Mouse (Mus musculus) limb, embryonic 10.5 days (tissue): Measurements from ENCODE around the gene St3gal3. TPM values are rescaled to one million over a fixed set of nuclear protein-coding genes. Genes with fewer than 3 reads are reported as not detected.

Source experiments
- DNase-seq: peaks from one replicate; pipeline ENCODE4 v3.0.0-alpha.2; 2017; ENCODE audit warnings: low spot score
- H3K27ac ChIP-seq: fragments of 300-500 bp; sonication (generic); 2 replicates; pipeline ENCODE4 v1.5.1; 2016; ENCODE audit warnings: mild to moderate bottlenecking
- H3K27me3 ChIP-seq: fragments of 300-500 bp; sonication (generic); 2 replicates; pipeline ENCODE4 v1.6.1; 2016; ENCODE audit warnings: low read depth, mild to moderate bottlenecking; ENCODE audit not compliant: poor library complexity, severe bottlenecking
- H3K36me3 ChIP-seq: fragments of 300-500 bp; sonication (generic); 2 replicates; pipeline ENCODE4 v1.6.1; 2016; ENCODE audit warnings: mild to moderate bottlenecking, moderate library complexity
- H3K4me1 ChIP-seq: fragments of 300-500 bp; sonication (generic); 2 replicates; pipeline ENCODE4 v1.6.1; 2016
- H3K4me3 ChIP-seq: fragments of 300-500 bp; sonication (generic); 2 replicates; pipeline ENCODE4 v1.5.1; 2016; ENCODE audit warnings: mild to moderate bottlenecking, moderate library complexity
- H3K9me3 ChIP-seq: fragments of 300-500 bp; sonication (generic); replicated peaks from 2 replicates; pipeline ENCODE4 v1.6.1; 2016; ENCODE audit warnings: mild to moderate bottlenecking
- WGBS: fragments of 180-500 bp; shearing (Covaris S2); methylation state at CpG from one replicate; pipeline ENCODE4 v1.1.7; 2016; 5-methylcytosine and 5-hydroxymethylcytosine counted together
- polyA plus RNA-seq: library from polyadenylated mRNA; unstranded; fragments of >200 nt; fragmentation: Nextera tagmentation; extraction: Ambion mirVana; gene quantifications from 2 replicates; pipeline ENCODE4 v1.2.1, GENCODE M21; 2016

St3gal3 gene
- polyA plus RNA-seq, 1 experiment from 2014 or later, result 7.2 TPM

DNA sequence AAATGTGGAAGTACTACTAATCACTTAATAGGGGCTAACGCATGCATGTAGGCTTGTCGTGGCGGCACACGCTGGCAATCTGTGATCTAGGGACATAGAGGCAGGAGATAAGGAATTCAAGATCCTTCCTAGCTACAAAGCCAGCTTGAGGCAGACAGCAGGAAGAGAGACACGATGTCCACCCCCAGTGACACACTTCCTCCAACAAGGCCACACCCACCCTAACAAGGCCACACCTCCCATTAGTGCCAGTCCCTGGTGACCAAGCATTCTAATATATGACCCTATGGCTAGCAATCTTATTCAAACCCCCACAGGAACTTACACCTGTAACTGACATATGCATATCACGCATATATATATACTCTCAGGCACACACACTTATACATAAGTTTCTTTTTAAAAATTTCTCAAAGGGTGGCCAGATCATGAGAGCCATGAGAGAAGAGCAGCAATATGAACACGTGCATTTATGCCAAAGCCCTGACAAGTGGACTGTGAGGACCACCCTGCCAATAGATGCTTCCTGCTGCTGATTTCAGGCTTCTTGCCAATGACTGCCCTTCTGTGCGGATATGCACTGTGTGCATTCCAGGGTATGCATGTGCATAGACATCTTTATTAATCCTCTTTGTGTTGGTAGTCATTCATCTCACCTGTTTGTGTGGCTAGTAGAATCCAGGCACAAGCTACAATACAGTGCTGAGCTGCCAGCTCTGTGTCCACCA lies 34.9 kb downstream of the St3gal3 start:
- no peaks in the 10 kb centered on the region for H3K4me1 ChIP-seq
- peaks cover 10% of the 10 kb centered on the region for H3K36me3 ChIP-seq
- no peak overlapping the region for H3K4me3 ChIP-seq
- no peaks in the 10 kb centered on the region for H3K9me3 ChIP-seq
- WGBS, result 93% methylated on average over 8 of the region's 8 CpGs
- no peak overlapping the region for H3K27ac ChIP-seq
- no peak for DNase-seq
- no peaks in the 10 kb centered on the region for H3K27me3 ChIP-seq

GRCm38 (mm10) chr4:118098571-118098970 lies 36.1 kb downstream of the St3gal3 start:
- no peaks in the 10 kb centered on the region for H3K4me1 ChIP-seq

DNA sequence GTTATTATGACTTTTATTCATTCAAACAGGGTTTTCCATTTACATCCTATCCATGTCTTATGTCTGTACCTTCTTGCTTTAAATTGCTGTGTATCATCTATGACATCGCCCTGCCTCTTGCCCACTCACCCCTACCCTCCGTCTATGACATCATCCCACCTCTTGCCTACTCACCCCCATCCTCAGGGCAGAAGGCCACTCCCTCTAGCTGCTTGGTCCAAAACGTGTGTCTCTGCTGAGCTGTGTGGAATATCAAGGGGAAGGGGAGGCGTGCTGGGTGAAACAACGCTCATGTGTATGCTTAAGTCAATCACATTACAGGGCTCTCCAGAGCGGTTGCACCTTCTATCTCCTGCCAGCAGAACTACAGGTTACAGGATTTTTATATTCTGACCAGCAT lies 38.6 kb downstream of the St3gal3 start:
- no peak overlapping the region for H3K4me3 ChIP-seq
- no peak for DNase-seq
- WGBS, result 84% methylated on average over 6 of the region's 6 CpGs
- no peak overlapping the region for H3K27ac ChIP-seq
- no peaks in the 10 kb centered on the region for H3K27me3 ChIP-seq
- peaks cover 13% of the 10 kb centered on the region for H3K36me3 ChIP-seq
- H3K9me3 ChIP-seq, result no peaks in the 10 kb centered on the region
- no peaks in the 10 kb centered on the region for H3K4me1 ChIP-seq

More at GRCm38 (mm10) chr4:118098571-118098970, 36.1 kb downstream of the St3gal3 start:
- WGBS, result 97% methylated on average over 6 of the region's 6 CpGs
- no peaks in the 10 kb centered on the region for H3K9me3 ChIP-seq
- no peak overlapping the region for H3K4me3 ChIP-seq
- H3K27ac ChIP-seq, result no peak overlapping the region
- H3K27me3 ChIP-seq, result no peaks in the 10 kb centered on the region
- no peak for DNase-seq
- H3K36me3 ChIP-seq, result peaks cover 16% of the 10 kb centered on the region

DNA sequence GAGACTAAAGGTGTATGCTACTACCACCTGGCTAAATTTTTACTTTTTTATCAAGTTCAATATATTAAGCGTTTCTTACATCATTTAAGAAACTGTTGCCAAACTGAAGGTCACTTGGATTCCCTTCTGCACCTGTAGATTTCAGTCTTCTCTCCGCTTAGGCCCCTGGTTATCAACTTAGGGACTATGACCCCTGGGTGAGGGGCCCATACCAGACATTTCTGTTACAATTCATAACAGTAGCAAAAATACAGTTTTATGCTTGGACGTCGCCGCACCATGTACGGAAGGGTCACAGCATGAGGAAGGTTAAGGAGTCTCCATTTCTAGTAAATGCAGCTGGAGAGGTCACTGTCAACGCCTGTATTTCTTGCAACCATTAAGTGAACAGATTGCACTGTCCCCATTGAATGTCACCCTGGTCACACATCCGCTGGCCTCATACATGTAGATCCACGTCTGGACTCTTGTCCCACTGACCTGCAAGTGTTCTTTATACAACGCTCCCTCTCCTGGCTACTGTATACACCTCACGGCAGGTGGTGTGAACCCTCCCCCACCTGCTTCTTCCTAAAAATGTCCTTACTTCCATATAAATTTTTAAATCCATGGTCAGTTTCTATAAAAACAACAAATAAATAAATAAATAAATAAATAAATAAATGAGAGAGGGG lies 41.8 kb downstream of the St3gal3 start:
- Histone ChIP-seq H3K4me3 (no peak overlapping the region), H3K4me1 (no peaks in the 10 kb centered on the region), H3K27ac (no peak overlapping the region), H3K9me3 (no peaks in the 10 kb centered on the region), H3K36me3 (peaks cover 6% of the 10 kb centered on the region), H3K27me3 (no peaks in the 10 kb centered on the region)
- no peak for DNase-seq
- WGBS, result 96% methylated on average over 11 of the region's 11 CpGs

DNA sequence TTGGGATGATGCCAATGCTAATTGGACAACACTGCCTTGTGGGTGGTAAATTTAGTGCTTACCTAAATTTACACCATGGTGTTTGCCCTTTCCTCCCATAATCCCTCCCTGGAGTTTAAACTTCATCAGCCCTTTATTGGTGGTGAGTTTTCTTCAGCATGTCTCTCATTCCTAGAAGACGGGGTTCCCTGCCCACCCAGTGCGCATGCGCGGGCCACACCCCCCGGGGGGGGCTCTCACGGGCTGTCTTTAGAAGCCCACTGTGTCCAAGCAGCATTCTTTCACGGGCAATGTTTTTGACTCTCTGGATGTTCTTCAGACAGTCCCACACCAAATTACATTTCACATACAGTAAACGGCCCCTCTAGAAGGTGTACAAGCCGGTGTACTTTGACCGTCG lies 44.3 kb downstream of the St3gal3 start:
- no peaks in the 10 kb centered on the region for H3K27me3 ChIP-seq
- no peak overlapping the region for H3K27ac ChIP-seq
- no peaks in the 10 kb centered on the region for H3K4me1 ChIP-seq
- no peaks in the 10 kb centered on the region for H3K9me3 ChIP-seq
- H3K36me3 ChIP-seq, result peaks cover 6% of the 10 kb centered on the region
- DNase-seq, result no peak
- no peak overlapping the region for H3K4me3 ChIP-seq
- 96% methylated on average over 11 of the region's 11 CpGs for WGBS

- 54% methylated on average over 9 of the region's 9 CpGs for WGBS
- Histone ChIP-seq H3K4me1 (no peaks in the 10 kb centered on the region), H3K4me3 (no peak overlapping the region), H3K9me3 (no peaks in the 10 kb centered on the region), H3K27ac (no peak overlapping the region), H3K27me3 (no peaks in the 10 kb centered on the region), H3K36me3 (peaks cover 6% of the 10 kb centered on the region)
- peak; percentile 48 for DNase-seq
Observed at GRCm38 (mm10) chr4:118089939-118090338, 44.8 kb downstream of the St3gal3 start.

DNA sequence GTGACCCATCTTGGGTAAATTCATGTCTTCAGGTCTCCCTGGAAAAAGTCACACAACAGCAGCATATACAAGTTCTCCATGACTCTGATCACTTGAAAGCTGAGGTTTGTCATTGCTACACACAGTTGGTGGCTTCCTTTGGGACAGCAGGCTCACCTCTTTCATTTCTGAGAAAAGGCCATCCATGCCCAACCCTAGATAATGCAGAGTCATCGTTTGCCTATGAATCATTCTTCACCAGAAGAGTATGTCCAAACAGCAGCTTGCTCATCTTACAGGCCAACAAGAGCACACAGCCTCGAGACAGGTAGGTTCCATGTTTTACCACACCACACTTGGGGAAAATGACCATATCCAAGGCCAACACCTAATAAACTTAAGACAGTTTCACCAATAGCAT lies 45.9 kb downstream of the St3gal3 start:
- no peaks in the 10 kb centered on the region for H3K9me3 ChIP-seq
- WGBS, result 95% methylated on average over 2 of the region's 2 CpGs
- no peaks in the 10 kb centered on the region for H3K27me3 ChIP-seq
- no peak overlapping the region for H3K4me3 ChIP-seq
- H3K4me1 ChIP-seq, result no peaks in the 10 kb centered on the region; the same call in 1 of the 2 replicates
- DNase-seq, result no peak
- no peaks in the 10 kb centered on the region for H3K36me3 ChIP-seq
- H3K27ac ChIP-seq, result no peak overlapping the region

DNA sequence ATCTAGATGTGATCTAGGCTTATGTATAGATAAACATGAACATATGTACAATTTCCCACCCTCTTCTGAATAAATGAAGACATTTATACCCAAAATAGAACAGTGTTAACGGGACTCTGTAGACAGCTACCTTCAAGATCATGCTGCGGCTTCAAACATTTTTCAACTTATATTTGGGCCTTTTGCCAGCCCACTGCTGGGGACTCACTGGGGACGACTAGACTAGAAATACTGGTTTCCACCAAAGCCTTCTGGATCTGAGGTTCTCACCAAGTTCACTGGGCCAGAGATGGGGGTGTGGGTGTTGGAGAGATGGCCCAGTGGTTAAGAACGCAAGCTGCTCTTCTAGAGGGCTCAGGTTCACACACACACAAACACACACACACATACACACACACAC lies 49.7 kb downstream of the St3gal3 start:
- Histone ChIP-seq H3K36me3 (no peaks in the 10 kb centered on the region), H3K9me3 (no peaks in the 10 kb centered on the region), H3K27me3 (no peaks in the 10 kb centered on the region), H3K4me1 (peaks cover 4% of the 10 kb centered on the region), H3K27ac (no peak overlapping the region), H3K4me3 (no peak overlapping the region)
- no peak for DNase-seq
- WGBS, result 75% methylated on average over 4 of the region's 4 CpGs

GRCm38 (mm10) chr4:118083217-118083951 lies 51.3 kb downstream of the St3gal3 start:
- H3K36me3 ChIP-seq, result no peaks in the 10 kb centered on the region
- peak; percentile 98 for DNase-seq
- H3K4me3 ChIP-seq, result no peak overlapping the region
- H3K4me1 ChIP-seq, result peaks cover 7% of the 10 kb centered on the region
- 0 out of 2 replicates have a peak overlapping the region, but pooled peaks have one; percentile 32 for H3K27ac ChIP-seq
- no peaks in the 10 kb centered on the region for H3K9me3 ChIP-seq
- H3K27me3 ChIP-seq, result no peaks in the 10 kb centered on the region
- WGBS, result 37% methylated on average over 14 of the region's 14 CpGs

GRCm38 (mm10) chr4:118081608-118082331 lies 52.9 kb downstream of the St3gal3 start:
- Histone ChIP-seq H3K4me1 (peaks cover 16% of the 10 kb centered on the region), H3K27me3 (no peaks in the 10 kb centered on the region), H3K27ac (no peak overlapping the region), H3K36me3 (no peaks in the 10 kb centered on the region), H3K4me3 (no peak overlapping the region), H3K9me3 (no peaks in the 10 kb centered on the region)
- 90% methylated on average over 18 of the region's 18 CpGs for WGBS
- DNase-seq, result no peak

- Histone ChIP-seq H3K27me3 (no peaks in the 10 kb centered on the region), H3K27ac (no peak overlapping the region), H3K4me1 (peaks cover 16% of the 10 kb centered on the region), H3K9me3 (no peaks in the 10 kb centered on the region), H3K36me3 (no peaks in the 10 kb centered on the region), H3K4me3 (no peak overlapping the region)
- DNase-seq, result no peak
- 82% methylated on average over 8 of the region's 8 CpGs for WGBS
Observed at GRCm38 (mm10) chr4:118080481-118080880, 54.2 kb downstream of the St3gal3 start.

DNA sequence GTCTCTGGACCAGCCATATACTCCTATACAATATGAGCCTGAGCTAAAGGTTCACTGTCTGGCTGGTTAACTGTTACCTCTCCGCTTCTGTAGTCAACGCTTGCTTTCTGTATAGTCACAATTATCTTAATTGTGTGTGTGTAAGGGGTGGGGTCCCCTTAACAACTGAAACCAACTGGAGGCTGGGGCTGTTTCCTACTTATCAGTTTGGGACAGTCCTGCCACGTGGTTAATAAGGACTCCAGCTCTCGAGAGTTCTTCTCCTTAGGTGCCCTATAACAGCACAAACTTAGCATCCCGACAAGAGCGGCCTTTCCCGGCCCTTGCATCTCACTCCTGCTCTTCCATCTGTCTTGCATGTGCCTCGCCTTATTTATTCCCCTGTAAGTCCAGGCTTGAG lies 55.5 kb downstream of the St3gal3 start:
- Histone ChIP-seq H3K27ac (peak overlapping the region; percentile 19; the same call in 1 of the 2 replicates), H3K4me1 (peaks cover 16% of the 10 kb centered on the region), H3K36me3 (peaks cover 1% of the 10 kb centered on the region), H3K4me3 (no peak overlapping the region), H3K27me3 (no peaks in the 10 kb centered on the region), H3K9me3 (no peaks in the 10 kb centered on the region)
- WGBS, result 84% methylated on average over 8 of the region's 8 CpGs
- DNase-seq, result no peak
